Comparison of ENCODE assay signal across 8 mouse cellular contexts in genomic region chr3:152259409-152259808, GRCm38 (mm10). TPM values are rescaled to one million over a fixed set of nuclear protein-coding genes. Genes with fewer than 3 reads are reported as not detected.
A peak's percentile ranks its signal among the peaks of the same experiment; 100 is the strongest.
DNase-seq lines count a peak whose midpoint lies in the region; ATAC-seq and TF ChIP-seq lines count a peak whose summit lies in the region.
"Not testable (repeated sequence)": the region's sequence is repeated elsewhere in the genome, so short reads cannot be mapped to it uniquely, and the experiment has no call there.

No protein-coding gene starts in this region.

- not testable (repeated sequence) for H3K36me3 ChIP-seq in E14TG2a.4 (ENCODE audit: insufficient read depth, low read length); forebrain, embryonic 14.5 days (ENCODE audit: control insufficient read depth, insufficient read depth, low read length); heart, postnatal 0 days (replicated peaks; ENCODE audit: control insufficient read depth, insufficient read depth, low read length); liver, embryonic 13.5 days; neural tube, embryonic 14.5 days (ENCODE audit: control insufficient read depth, insufficient read depth, low read length)

- TF ChIP-seq CTCF in E14TG2a.4 (conservative IDR thresholded peaks at IDR 0.05; ENCODE audit: low read length), result peak; percentile 90
- TF ChIP-seq CTCF in heart, postnatal 0 days (IDR thresholded peaks at IDR 0.05; ENCODE audit: low read depth), result peak; percentile 86

- H3K4me3 ChIP-seq in E14TG2a.4 (replicated peaks; ENCODE audit: low read length); forebrain, embryonic 14.5 days (ENCODE audit: low read depth, low read length); heart, postnatal 0 days (ENCODE audit: low read depth, low read length); liver, embryonic 13.5 days (replicated peaks); neural tube, embryonic 14.5 days (ENCODE audit: low read depth, low read length): not testable (repeated sequence)

- 0 out of 2 replicates have a peak, but pooled peaks have one; percentile 62 for TF ChIP-seq EP300 in heart, postnatal 0 days (IDR thresholded peaks at IDR 0.05; ENCODE audit: low read depth)

- WGBS in forebrain, embryonic 14.5 days, result 38% methylated on average over 7 of the region's 9 CpGs
- WGBS in heart, postnatal 0 days, result 13% methylated on average over 7 of the region's 9 CpGs
- 22% methylated on average over 8 of the region's 9 CpGs for WGBS in liver, embryonic 13.5 days (ENCODE audit: insufficient replicate concordance)
- 44% methylated on average over 7 of the region's 9 CpGs for WGBS in neural tube, embryonic 14.5 days

- peak; percentile 73 for ATAC-seq in forebrain, embryonic 14.5 days
- ATAC-seq in heart, postnatal 0 days (ENCODE audit: insufficient read depth, low read depth), result peak; percentile 45
- ATAC-seq in liver, embryonic 13.5 days (ENCODE audit: low read depth), result peak; percentile 58
- peak; percentile 61; the same call in 1 of the 2 replicates for ATAC-seq in neural tube, embryonic 14.5 days (ENCODE audit: low read depth)

- not testable (repeated sequence) for H3K9me3 ChIP-seq in E14TG2a.4 (ENCODE audit: low read length); forebrain, embryonic 14.5 days (replicated peaks; ENCODE audit: control insufficient read depth, low read length); heart, postnatal 0 days (replicated peaks; ENCODE audit: control insufficient read depth, low read length); liver, embryonic 13.5 days (replicated peaks); neural tube, embryonic 14.5 days (ENCODE audit: control insufficient read depth, low read length)

- H3K4me1 ChIP-seq in E14TG2a.4 (replicated peaks; ENCODE audit: low read depth, low read length), result peaks cover 38% of the 10 kb centered on the region
- not testable (repeated sequence) for H3K4me1 ChIP-seq in forebrain, embryonic 14.5 days (ENCODE audit: control insufficient read depth, insufficient read depth, low read length); neural tube, embryonic 14.5 days (ENCODE audit: control insufficient read depth, insufficient read depth, low read length)
- H3K4me1 ChIP-seq in heart, postnatal 0 days (ENCODE audit: control insufficient read depth, insufficient read depth), result peaks cover 12% of the 10 kb centered on the region
- peaks cover 14% of the 10 kb centered on the region for H3K4me1 ChIP-seq in liver, embryonic 13.5 days (replicated peaks)

- not testable (repeated sequence) for H3K9ac ChIP-seq in forebrain, embryonic 14.5 days (ENCODE audit: low read length); heart, postnatal 0 days (replicated peaks; ENCODE audit: low read depth, low read length); liver, embryonic 13.5 days; neural tube, embryonic 14.5 days (replicated peaks; ENCODE audit: low read depth, low read length)

- not testable (repeated sequence) for H3K4me2 ChIP-seq in forebrain, embryonic 14.5 days (ENCODE audit: low read length); liver, embryonic 13.5 days; neural tube, embryonic 14.5 days (ENCODE audit: low read depth, low read length)
- H3K4me2 ChIP-seq in heart, postnatal 0 days (ENCODE audit: low read depth, low read length), result peak overlapping the region; percentile 16; the same call in 1 of the 2 replicates

- peaks cover 23% of the 10 kb centered on the region for H3K27me3 ChIP-seq in E14TG2a.4 (ENCODE audit: insufficient read depth, low read length)
- H3K27me3 ChIP-seq in forebrain, embryonic 14.5 days (replicated peaks; ENCODE audit: control insufficient read depth, insufficient read depth, low read length), result peaks cover 11% of the 10 kb centered on the region; the same call in 1 of the 2 replicates
- not testable (repeated sequence) for H3K27me3 ChIP-seq in heart, postnatal 0 days (ENCODE audit: control insufficient read depth, insufficient read depth, low read length); neural tube, embryonic 14.5 days (ENCODE audit: control insufficient read depth, insufficient read depth, low read length)
- H3K27me3 ChIP-seq in liver, embryonic 13.5 days, result peaks cover 42% of the 10 kb centered on the region

- peak; percentile 70 for DNase-seq in c-Kit-positive CD71-positive TER-119-negative erythroid progenitor cells, embryonic 14.5 days (ENCODE audit: low read depth)
- DNase-seq in forebrain, embryonic 14.5 days (ENCODE audit: low spot score), result peak; percentile 85
- DNase-seq in heart, postnatal 0 days (ENCODE audit: low spot score), result peak; percentile 88
- DNase-seq in kidney, postnatal 14 days, result peak; percentile 85
- peak; percentile 38 for DNase-seq in liver, embryonic 13.5 days
- peak; percentile 84 for DNase-seq in testis, postnatal 10 days (ENCODE audit: low spot score)

- not testable (repeated sequence) for H3K27ac ChIP-seq in forebrain, embryonic 14.5 days (ENCODE audit: low read depth, low read length); liver, embryonic 13.5 days; neural tube, embryonic 14.5 days (ENCODE audit: low read depth, low read length)
- peak overlapping the region; percentile 79 for H3K27ac ChIP-seq in heart, postnatal 0 days (ENCODE audit: low read depth)

RNA-seq across cellular contexts. Expression of gene Nexn, which starts 6.7 kb away (rescaled TPM):
- polyA plus RNA-seq in forebrain, embryonic 14.5 days (2014; fragmentation: Nextera tagmentation; extraction: Ambion mirVana), result 1.8 TPM in 2 replicates
- total RNA-seq in heart, postnatal 0 days (2014; rRNA removed; ENCODE audit: low replicate concordance), result 32.1 and 88.6 TPM in 2 replicates
- 314 and 316 TPM in 2 replicates for polyA plus RNA-seq in heart, postnatal 0 days (2015; fragmentation: Nextera tagmentation; extraction: Ambion mirVana)
- 1.6 and 1.8 TPM in 2 replicates for polyA plus RNA-seq in liver, embryonic 13.5 days (2015; fragmentation: Nextera tagmentation; extraction: Ambion mirVana)
- polyA plus RNA-seq in neural tube, embryonic 14.5 days (2014; fragmentation: Nextera tagmentation; extraction: Ambion mirVana), result 2.9 TPM in 2 replicates

RNA-seq across cellular contexts. Expression of gene Fubp1, which starts 49.2 kb away (rescaled TPM):
- 292 and 293 TPM in 2 replicates for polyA plus RNA-seq in forebrain, embryonic 14.5 days (2014; fragmentation: Nextera tagmentation; extraction: Ambion mirVana)
- 71.2 and 131 TPM in 2 replicates for total RNA-seq in heart, postnatal 0 days (2014; rRNA removed; ENCODE audit: low replicate concordance)
- polyA plus RNA-seq in heart, postnatal 0 days (2015; fragmentation: Nextera tagmentation; extraction: Ambion mirVana), result 72.9 and 80.7 TPM in 2 replicates
- polyA plus RNA-seq in liver, embryonic 13.5 days (2015; fragmentation: Nextera tagmentation; extraction: Ambion mirVana), result 99.4 and 128 TPM in 2 replicates
- polyA plus RNA-seq in neural tube, embryonic 14.5 days (2014; fragmentation: Nextera tagmentation; extraction: Ambion mirVana), result 223 and 230 TPM in 2 replicates

RNA-seq across cellular contexts. Expression of gene Dnajb4, which starts 49.3 kb away (rescaled TPM):
- polyA plus RNA-seq in forebrain, embryonic 14.5 days (2014; fragmentation: Nextera tagmentation; extraction: Ambion mirVana), result 21.6 and 28.2 TPM in 2 replicates
- 52.9 and 54.5 TPM in 2 replicates for total RNA-seq in heart, postnatal 0 days (2014; rRNA removed; ENCODE audit: low replicate concordance)
- polyA plus RNA-seq in heart, postnatal 0 days (2015; fragmentation: Nextera tagmentation; extraction: Ambion mirVana), result 60.1 TPM in 2 replicates
- 35.2 and 46.3 TPM in 2 replicates for polyA plus RNA-seq in liver, embryonic 13.5 days (2015; fragmentation: Nextera tagmentation; extraction: Ambion mirVana)
- polyA plus RNA-seq in neural tube, embryonic 14.5 days (2014; fragmentation: Nextera tagmentation; extraction: Ambion mirVana), result 48.6 and 50.4 TPM in 2 replicates

Comparison
In these comparisons a context has a peak if more than half of its experiments do, and no peak if none do; other contexts are left out.
1. DNase-seq: peak in every context shown above with its lines; median percentile 88 in heart, postnatal 0 days; 85 in forebrain, embryonic 14.5 days; 85 in kidney, postnatal 14 days; 84 in testis, postnatal 10 days; 70 in c-Kit-positive CD71-positive TER-119-negative erythroid progenitor cells, embryonic 14.5 days; 38 in liver, embryonic 13.5 days.
2. RNA of gene Nexn, which starts 6.7 kb away (polyA plus RNA-seq): 314 to 316 TPM in heart, postnatal 0 days; 2.9 TPM in neural tube, embryonic 14.5 days, 1.8 TPM in forebrain, embryonic 14.5 days and 1.6 to 1.8 TPM in liver, embryonic 13.5 days; every median in the first group is over 10 times any median in the second.
3. Peak in every context shown above with its lines, with median percentiles within 50 percentile points of each other: ATAC-seq.